Mouse (Mus musculus) spleen, adult 2 months (tissue): ENCODE measurements around the gene Myo1h. TPM values are rescaled to one million over a fixed set of nuclear protein-coding genes. Genes with fewer than 3 reads are reported as not detected.

Experiments
- DNase-seq, 2 experiments: peaks; one replicate each; pipeline versions ENCODE4 v3.0.0 to v3.0.0-alpha.2; 2012 to 2021; ENCODE audit warnings: low spot score in 2 of 2, low read depth in 1 of 2
- H3K27ac ChIP-seq: fragments of 200-500 bp; 2 replicates; pipeline ENCODE4 v1.5.1; 2012; ENCODE audit warnings: low read length, inconsistent platforms; ENCODE audit not compliant: insufficient read depth
- H3K27me3 ChIP-seq: fragments of 200-500 bp; 2 replicates; pipeline ENCODE4 v1.6.1; 2012; ENCODE audit warnings: mild to moderate bottlenecking, moderate library complexity, low read length, inconsistent platforms; ENCODE audit not compliant: control insufficient read depth, insufficient read depth
- H3K36me3 ChIP-seq: fragments of 200-500 bp; 2 replicates; pipeline ENCODE4 v1.6.1; 2012; ENCODE audit warnings: mild to moderate bottlenecking, low read length, inconsistent platforms; ENCODE audit not compliant: control insufficient read depth, insufficient read depth
- H3K4me1 ChIP-seq: fragments of 200-500 bp; 2 replicates; pipeline ENCODE4 v1.6.1; 2011; ENCODE audit warnings: inconsistent platforms; ENCODE audit not compliant: control insufficient read depth, insufficient read depth, insufficient read length
- H3K4me3 ChIP-seq: fragments of 200-500 bp; 2 replicates; pipeline ENCODE4 v1.5.1; 2011; ENCODE audit warnings: mild to moderate bottlenecking, inconsistent platforms; ENCODE audit not compliant: insufficient read depth, insufficient read length; ENCODE audit errors: extremely low read depth
- CTCF ChIP-seq: fragments of 200-500 bp; IDR thresholded peaks from 2 replicates; pipeline ENCODE4 v1.5.1; 2011; ENCODE audit warnings: mild to moderate bottlenecking, inconsistent platforms; ENCODE audit not compliant: insufficient read depth, insufficient read length, insufficient replicate concordance; ENCODE audit errors: extremely low read depth
- POLR2A ChIP-seq: fragments of 200-500 bp; IDR thresholded peaks from 2 replicates; pipeline ENCODE4 v1.6.1; 2011; ENCODE audit warnings: low read depth, low read length, inconsistent platforms
- WGBS: fragments of 180-500 bp; shearing (Covaris S2); methylation state at CpG from one replicate; pipeline ENCODE4 v1.1.7; 2018; 5-methylcytosine and 5-hydroxymethylcytosine counted together
- polyA plus RNA-seq: library from polyadenylated mRNA; depleted of rRNA; stranded (reverse); fragments of >200 nt; gene quantifications from 2 replicates; pipeline ENCODE4 v1.2.3, GENCODE M21; 2012; rRNA removed

Gene Myo1h
- polyA plus RNA-seq, result 1.2 and 1.7 TPM in 2 replicates

DNA sequence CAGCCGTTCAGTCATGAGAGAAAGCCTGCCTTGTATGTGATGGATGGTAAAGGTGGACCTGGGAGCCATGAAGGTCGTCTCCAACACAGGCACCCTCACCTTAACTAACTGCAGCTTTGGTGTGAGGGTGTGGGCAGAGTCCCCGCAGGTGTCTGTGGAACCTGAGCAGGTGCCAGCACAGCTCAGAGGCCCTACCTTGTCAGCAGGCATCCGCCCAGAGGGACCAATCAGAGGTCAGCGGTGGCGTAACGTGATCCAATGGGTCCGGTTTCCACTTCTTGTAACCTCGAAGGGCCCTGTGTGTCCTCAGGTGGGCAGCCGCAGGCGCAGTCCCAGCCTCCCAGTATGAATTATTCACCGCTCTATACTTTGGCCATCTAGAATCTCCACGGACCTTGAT is at the start of gene Myo1h:
TSS of gene Myo1h (plus strand) at position 293 of the 400 bp plus-strand sequence.
- no peak within 1 kb of the TSS for H3K27ac ChIP-seq
- H3K4me3 ChIP-seq, result no peak within 1 kb of the TSS
- no peaks in the 10 kb centered on the region for H3K27me3 ChIP-seq
- WGBS, result 47% methylated on average over 13 of the region's 13 CpGs
- no peaks in the 10 kb centered on the region for H3K4me1 ChIP-seq
- no peak for TF ChIP-seq POLR2A
- TF ChIP-seq CTCF, result no peak
- no peak for DNase-seq
- H3K36me3 ChIP-seq, result no peaks in the 10 kb centered on the region

- no peaks in the 10 kb centered on the region for H3K27me3 ChIP-seq
- no peaks in the 10 kb centered on the region for H3K36me3 ChIP-seq
- no peak overlapping the region for H3K27ac ChIP-seq
- WGBS, result 54% methylated on average over 14 of the region's 14 CpGs
- no peaks in the 10 kb centered on the region for H3K4me1 ChIP-seq
- no peak overlapping the region for H3K4me3 ChIP-seq
- DNase-seq, result no peak
- TF ChIP-seq POLR2A (no peak), CTCF (no peak)
Measured at GRCm38 (mm10) chr5:114239737-114240136, 49.2 kb upstream of the Myo1h start.

DNA sequence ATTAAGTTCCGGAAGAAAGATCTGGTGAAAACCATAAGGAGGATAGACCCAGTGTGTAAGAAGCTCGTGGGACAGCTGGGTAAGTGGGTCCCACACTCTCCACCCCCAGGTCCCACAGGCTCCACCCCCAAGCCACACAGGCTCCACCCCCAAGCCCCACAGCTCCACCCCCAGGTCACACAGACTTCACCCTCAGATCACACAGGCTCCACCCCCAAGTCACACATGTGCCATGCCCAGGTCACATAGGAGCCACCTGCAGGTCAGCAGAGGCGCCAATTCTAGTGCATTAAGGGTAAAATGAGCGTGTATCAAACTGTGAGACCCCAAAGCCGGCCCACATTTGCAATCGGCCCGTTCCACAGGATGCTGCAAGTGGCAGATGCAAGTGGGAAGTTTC is 42.5 kb upstream of the Myo1h start:
- Histone ChIP-seq H3K36me3 (no peaks in the 10 kb centered on the region), H3K27me3 (no peaks in the 10 kb centered on the region), H3K4me3 (no peak overlapping the region), H3K27ac (no peak overlapping the region), H3K4me1 (no peaks in the 10 kb centered on the region)
- no peak for DNase-seq
- no peak for TF ChIP-seq CTCF
- no peak for TF ChIP-seq POLR2A
- 66% methylated on average over 7 of the region's 7 CpGs for WGBS

DNA sequence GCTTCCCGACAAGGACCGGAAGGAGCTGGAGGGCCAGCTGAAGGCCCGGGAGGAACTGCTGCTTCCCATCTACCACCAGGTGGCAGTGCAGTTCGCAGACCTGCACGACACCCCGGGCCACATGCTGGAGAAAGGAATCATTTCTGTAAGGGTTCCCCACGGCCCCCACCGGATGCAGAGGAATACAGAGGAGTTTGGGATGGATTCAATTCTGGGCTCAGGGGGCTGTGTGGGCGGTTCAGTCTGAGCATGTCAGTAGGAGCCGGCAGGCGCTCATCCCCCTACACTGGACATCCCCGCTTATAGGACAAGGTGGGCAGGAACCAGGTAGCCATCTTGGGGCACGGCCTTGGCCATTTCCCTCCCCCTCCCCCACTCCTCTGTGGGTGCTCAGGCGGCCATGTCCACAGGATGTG is 40.8 kb upstream of the Myo1h start:
- H3K36me3 ChIP-seq, result no peaks in the 10 kb centered on the region
- no peaks in the 10 kb centered on the region for H3K27me3 ChIP-seq
- 20% methylated on average over 14 of the region's 14 CpGs for WGBS
- peak; percentile 9 to 38 for DNase-seq
- H3K4me1 ChIP-seq, result no peaks in the 10 kb centered on the region
- peak; percentile 72; the same call in 1 of the 2 replicates for TF ChIP-seq CTCF
- no peak for TF ChIP-seq POLR2A
- no peak overlapping the region for H3K4me3 ChIP-seq
- H3K27ac ChIP-seq, result no peak overlapping the region

DNA sequence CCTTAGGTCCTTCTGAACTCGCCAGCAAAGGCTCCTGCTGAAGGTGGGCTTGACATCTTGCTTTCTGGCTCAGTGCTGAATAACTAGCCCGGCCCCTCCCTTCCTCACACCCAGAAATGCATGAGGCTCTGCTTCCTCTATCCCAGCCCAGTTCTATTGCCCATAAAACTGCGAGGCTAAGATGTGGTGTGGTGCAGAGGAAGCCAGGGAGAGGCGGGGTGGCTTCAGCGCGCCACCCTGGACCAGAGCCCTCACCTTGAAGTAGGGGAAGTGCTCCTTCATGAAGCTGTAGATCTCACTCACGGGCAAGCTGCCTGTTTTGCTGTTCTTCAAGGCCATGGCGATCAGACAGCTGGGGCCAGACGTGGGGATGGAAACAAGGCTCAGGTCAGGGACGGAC is 29.5 kb upstream of the Myo1h start:
- WGBS, result 14% methylated on average over 10 of the region's 10 CpGs
- H3K36me3 ChIP-seq, result no peaks in the 10 kb centered on the region
- H3K4me3 ChIP-seq, result no peak overlapping the region
- TF ChIP-seq CTCF, result no peak
- no peak for TF ChIP-seq POLR2A
- no peaks in the 10 kb centered on the region for H3K4me1 ChIP-seq
- H3K27ac ChIP-seq, result no peak overlapping the region
- no peaks in the 10 kb centered on the region for H3K27me3 ChIP-seq
- no peak for DNase-seq

GRCm38 (mm10) chr5:114261494-114261893 is 27.5 kb upstream of the Myo1h start:
- Histone ChIP-seq H3K36me3 (no peaks in the 10 kb centered on the region), H3K27me3 (no peaks in the 10 kb centered on the region), H3K4me1 (no peaks in the 10 kb centered on the region), H3K27ac (no peak overlapping the region), H3K4me3 (no peak overlapping the region)
- DNase-seq, result no peak
- TF ChIP-seq CTCF, result no peak
- TF ChIP-seq POLR2A, result no peak

DNA sequence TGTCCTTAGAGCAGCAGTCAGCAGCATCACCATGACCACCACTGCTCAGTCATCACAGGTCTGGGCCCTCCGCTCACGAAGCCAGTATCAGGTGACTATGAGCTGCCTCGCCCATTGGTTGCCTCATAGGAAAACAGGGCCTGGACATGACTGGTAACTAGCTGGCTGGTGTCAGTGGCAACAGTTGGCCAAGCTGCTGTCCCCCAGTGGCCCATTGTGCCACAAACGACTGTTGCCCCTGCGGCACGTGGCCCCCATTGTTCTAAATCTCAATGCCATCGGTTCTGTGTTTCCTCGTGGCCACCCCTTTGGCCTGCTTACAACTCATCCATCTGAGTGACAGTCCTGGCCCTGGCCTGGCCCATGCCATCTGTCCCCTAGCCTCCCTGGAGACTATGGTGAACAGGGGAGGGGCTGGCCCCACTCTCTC is 24.9 kb upstream of the Myo1h start:
- H3K27me3 ChIP-seq, result no peaks in the 10 kb centered on the region
- DNase-seq, result no peak
- H3K4me3 ChIP-seq, result no peak overlapping the region
- no peak overlapping the region for H3K27ac ChIP-seq
- WGBS, result 81% methylated on average over 8 of the region's 8 CpGs
- TF ChIP-seq CTCF, result no peak
- TF ChIP-seq POLR2A, result no peak
- no peaks in the 10 kb centered on the region for H3K36me3 ChIP-seq
- no peaks in the 10 kb centered on the region for H3K4me1 ChIP-seq
